Mouse (Mus musculus) G1E (cell line): ENCODE data around the gene St8sia1. TPM values are rescaled to one million over a fixed set of nuclear protein-coding genes. Genes with fewer than 3 reads are reported as not detected.

Experiments used
- ATAC-seq: 2 replicates; pipeline ENCODE4 v1.8.0; 2016; ENCODE audit warnings: mild to moderate bottlenecking; ENCODE audit not compliant: insufficient number of reproducible peaks, poor library complexity, low FRiP score, severe bottlenecking; ENCODE audit errors: extremely low read depth
- DNase-seq: peaks from one replicate; pipeline ENCODE4 v3.0.0; 2012; ENCODE audit warnings: low spot score
- H3K27me3 ChIP-seq: 2 replicates; pipeline ENCODE4 v1.6.1; 2012; ENCODE audit warnings: mild to moderate bottlenecking, low read length, inconsistent platforms; ENCODE audit not compliant: insufficient read depth
- H3K36me3 ChIP-seq: replicated peaks from 2 replicates; pipeline ENCODE3; 2012; ENCODE audit warnings: mild to moderate bottlenecking, inconsistent platforms
- H3K4me1 ChIP-seq: 2 replicates; pipeline ENCODE4 v1.6.1; 2012; ENCODE audit warnings: low read depth, low read length, inconsistent platforms, mixed read lengths; ENCODE audit not compliant: insufficient read depth
- H3K4me3 ChIP-seq: 2 replicates; pipeline ENCODE4 v1.5.1; 2012; ENCODE audit warnings: low read depth, mild to moderate bottlenecking, inconsistent platforms, low read length, moderate library complexity, mixed read lengths
- H3K9me3 ChIP-seq: replicated peaks from 2 replicates; pipeline ENCODE4 v1.6.1; 2012; ENCODE audit warnings: inconsistent platforms
- CTCF ChIP-seq: IDR thresholded peaks from 2 replicates; pipeline ENCODE4 v1.5.1; 2012; ENCODE audit warnings: low read depth, low read length, inconsistent platforms, mixed read lengths
- GATA1 ChIP-seq: IDR thresholded peaks from 2 replicates; pipeline ENCODE4 v1.6.1; 2012; ENCODE audit warnings: borderline replicate concordance, low read length, inconsistent platforms, mixed read lengths
- GATA2 ChIP-seq: IDR thresholded peaks from 2 replicates; pipeline ENCODE4 v1.6.1; 2012; ENCODE audit warnings: low read depth, low read length, inconsistent platforms, borderline replicate concordance
- POLR2AphosphoS5 ChIP-seq: IDR thresholded peaks from 2 replicates; pipeline ENCODE4 v1.6.1; 2012; ENCODE audit warnings: low read depth, low read length, inconsistent platforms; ENCODE audit not compliant: insufficient replicate concordance
- TAL1 ChIP-seq: conservative IDR thresholded peaks from 2 replicates; pipeline ENCODE4 v1.6.1; 2012; ENCODE audit warnings: low read depth, low read length, inconsistent platforms, mixed read lengths
- polyA plus RNA-seq: library from polyadenylated mRNA; stranded (reverse); fragments of >175 nt; gene quantifications from 2 replicates; pipeline ENCODE4 v1.2.3, GENCODE M21; 2012
- total RNA-seq, 2 experiments: library from RNA; stranded (forward) in 1 of 2; stranded (reverse) in 1 of 2; fragments of 200-1000 nt in 1 of 2; fragments of >200 nt in 1 of 2; fragmentation: Nextera tagmentation in 1 of 2; gene quantifications; 2 replicates each; pipeline ENCODE4 v1.2.3; 2014 to 2017

The St8sia1 gene
- total and polyA plus RNA-seq, 3 experiments: 0.11 TPM; not detected in 2

DNA sequence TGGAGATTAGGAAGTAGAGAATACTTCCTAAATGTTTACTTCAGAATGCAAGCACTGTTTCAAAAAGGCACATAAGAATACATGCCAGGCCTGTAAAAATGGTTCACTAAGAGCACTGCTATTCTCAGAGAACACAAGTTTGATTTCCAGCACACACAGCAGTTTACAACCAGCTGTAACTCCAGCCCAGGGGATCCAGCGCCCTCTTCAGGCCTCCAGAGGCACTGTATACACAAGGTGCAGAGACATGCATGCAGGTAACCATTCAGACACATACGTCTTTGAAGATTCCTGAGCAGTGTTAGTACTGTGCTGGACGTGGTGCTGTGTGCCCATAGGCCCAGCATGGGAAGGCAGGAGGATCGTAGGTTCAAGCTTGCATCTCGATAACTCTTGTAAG, 190.7 kb downstream of the St8sia1 start:
- H3K4me1 ChIP-seq: peaks cover 24% of the 10 kb centered on the region
- ATAC-seq: no peak
- TF ChIP-seq TAL1 (no peak), CTCF (no peak), GATA1 (no peak), GATA2 (no peak), POLR2AphosphoS5 (no peak)

DNA sequence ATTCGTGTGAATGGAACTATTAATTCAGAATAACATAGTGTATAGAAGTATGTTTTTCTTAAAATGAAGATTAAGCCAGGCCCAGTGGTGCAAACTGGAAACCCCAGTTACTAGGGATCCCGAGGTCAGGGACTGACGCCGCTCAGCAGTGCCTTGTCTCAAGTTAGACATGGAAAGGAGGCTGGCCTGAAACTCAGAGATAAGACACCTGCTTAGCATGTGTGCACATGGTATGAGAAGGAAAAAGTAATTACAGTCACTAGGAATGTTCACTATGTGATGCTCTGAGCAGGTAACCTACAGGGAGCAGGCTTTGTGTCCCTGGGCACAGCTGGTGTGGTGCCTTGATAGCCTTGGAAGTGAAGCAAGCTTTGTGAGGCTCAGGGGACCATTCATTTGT, 192.6 kb downstream of the St8sia1 start:
- TF ChIP-seq POLR2AphosphoS5 (no peak), CTCF (no peak), GATA1 (no peak), GATA2 (no peak), TAL1 (no peak)
- Histone ChIP-seq H3K27me3 (no peaks in the 10 kb centered on the region), H3K4me1 (peaks cover 18% of the 10 kb centered on the region), H3K36me3 (peaks cover 95% of the 10 kb centered on the region), H3K9me3 (no peaks in the 10 kb centered on the region), H3K4me3 (no peak overlapping the region)
- DNase-seq: no peak
- peak; percentile 61 for ATAC-seq

More for the DNA sequence above, 190.7 kb downstream of the St8sia1 start:
- Histone ChIP-seq H3K36me3 (peaks cover 84% of the 10 kb centered on the region), H3K27me3 (no peaks in the 10 kb centered on the region), H3K4me3 (no peak overlapping the region), H3K9me3 (no peaks in the 10 kb centered on the region)
- no peak for DNase-seq

Other genes with a start within 250 kb of the St8sia1 start
- 55.3 and 76.0 TPM in 2 replicates for gene Cmas, start 207.8 kb downstream of the St8sia1 start, total RNA-seq (2014; fragmentation: Nextera tagmentation)
- 79.6 and 80.6 TPM in 2 replicates for gene Cmas, start 207.8 kb downstream of the St8sia1 start, total RNA-seq (2017)
- gene Cmas, start 207.8 kb downstream of the St8sia1 start, polyA plus RNA-seq: 53.2 and 79.0 TPM in 2 replicates
- not detected in 2 replicates for gene Sult6b2, start 159.9 kb downstream of the St8sia1 start, total RNA-seq (2014; fragmentation: Nextera tagmentation)
- gene Sult6b2, start 159.9 kb downstream of the St8sia1 start, total RNA-seq (2017): 0.16 TPM in 1 of 2 replicates, not detected in the other
- gene Sult6b2, start 159.9 kb downstream of the St8sia1 start, polyA plus RNA-seq: not detected in 2 replicates
- 137 and 149 TPM in 2 replicates for gene C2cd5, start 135.7 kb upstream of the St8sia1 start, total RNA-seq (2014; fragmentation: Nextera tagmentation)
- 44.0 and 49.8 TPM in 2 replicates for gene C2cd5, start 135.7 kb upstream of the St8sia1 start, total RNA-seq (2017)
- 12.4 and 16.8 TPM in 2 replicates for gene C2cd5, start 135.7 kb upstream of the St8sia1 start, polyA plus RNA-seq
- gene Etnk1, start 202.8 kb upstream of the St8sia1 start, total RNA-seq (2014; fragmentation: Nextera tagmentation): 199 and 208 TPM in 2 replicates
- gene Etnk1, start 202.8 kb upstream of the St8sia1 start, total RNA-seq (2017): 268 and 281 TPM in 2 replicates
- 28.4 and 46.1 TPM in 2 replicates for gene Etnk1, start 202.8 kb upstream of the St8sia1 start, polyA plus RNA-seq